In genomic region chr16:55151726-55152125, GRCm38 (mm10) we compare ENCODE assay signal across 9 mouse cellular contexts.
A peak's percentile ranks its signal among the peaks of the same experiment; 100 is the strongest.
DNase-seq lines count a peak whose midpoint lies in the region; ATAC-seq lines count a peak whose summit lies in the region.
"Had no signal": no experiment of that assay in that cellular context is flagged by ENCODE, and none has a peak within 500 bp of the region (broad histone marks: within the 10 kb centered on the region; RNA-seq: fewer than 3 reads in every experiment).

No protein-coding gene starts in this region.

- no peaks in the 10 kb centered on the region for H3K4me1 ChIP-seq in neural tube, embryonic 14.5 days (ENCODE audit: control insufficient read depth, insufficient read depth, low read length)
- H3K4me1 ChIP-seq: liver, embryonic 13.5 days had no signal

- no peaks in the 10 kb centered on the region for H3K36me3 ChIP-seq in neural tube, embryonic 14.5 days (ENCODE audit: control insufficient read depth, insufficient read depth, low read length)
- H3K36me3 ChIP-seq: liver, embryonic 13.5 days had no signal

- 62% methylated on average over 4 of the region's 4 CpGs for WGBS in neural tube, embryonic 14.5 days

- DNase-seq in neural tube, embryonic 10.5 days (ENCODE audit: extremely low spot score, low spot score), result no peak
- DNase-seq in fibroblast of lung, adult 2 months (ENCODE audit: low read depth), result peak; percentile 13
- DNase-seq in layer of hippocampus, adult 18-20 months (ENCODE audit: low spot score in 2 of 2), result peak; percentile 35 to 82
- DNase-seq in lung, postnatal 10 days, result peak; percentile 42
- DNase-seq in MN1 (ENCODE audit: low spot score), result no peak
- DNase-seq in adrenal gland, postnatal 25 days, result no peak
- DNase-seq in heart, postnatal 36 days, result no peak
- DNase-seq: liver, embryonic 13.5 days had no signal

- no peaks in the 10 kb centered on the region for H3K9me3 ChIP-seq in neural tube, embryonic 14.5 days (ENCODE audit: control insufficient read depth, low read length)
- H3K9me3 ChIP-seq: liver, embryonic 13.5 days had no signal

- no peak overlapping the region for H3K4me3 ChIP-seq in neural tube, embryonic 14.5 days (ENCODE audit: low read depth, low read length)
- H3K4me3 ChIP-seq: liver, embryonic 13.5 days had no signal

- no peaks in the 10 kb centered on the region for H3K27me3 ChIP-seq in neural tube, embryonic 14.5 days (ENCODE audit: control insufficient read depth, insufficient read depth, low read length)
- H3K27me3 ChIP-seq: liver, embryonic 13.5 days had no signal

- H3K27ac ChIP-seq in neural tube, embryonic 14.5 days (ENCODE audit: low read depth, low read length), result no peak overlapping the region
- H3K27ac ChIP-seq: liver, embryonic 13.5 days had no signal

- intact Hi-C loops in heart, postnatal 36 days (cut with DNase I), result loop anchor here (5.0 kb wide), 1 partner anchor 326 kb away; no protein-coding TSS in a partner anchor

- no peak overlapping the region for H3K9ac ChIP-seq in neural tube, embryonic 14.5 days (replicated peaks; ENCODE audit: low read depth, low read length)
- H3K9ac ChIP-seq: liver, embryonic 13.5 days had no signal

- H3K4me2 ChIP-seq in neural tube, embryonic 14.5 days (ENCODE audit: low read depth, low read length), result no peak overlapping the region
- H3K4me2 ChIP-seq: liver, embryonic 13.5 days had no signal

- ATAC-seq in neural tube, embryonic 14.5 days (ENCODE audit: low read depth), result peak; percentile 69; the same call in 1 of the 2 replicates

Comparison
In these comparisons a context has a peak if more than half of its experiments do, and no peak if none do; other contexts are left out.
1. DNase-seq: peak in fibroblast of lung, adult 2 months (single experiment), layer of hippocampus, adult 18-20 months (2 of 2) and lung, postnatal 10 days (single experiment); none in neural tube, embryonic 10.5 days (single experiment), MN1 (single experiment), adrenal gland, postnatal 25 days (single experiment) and heart, postnatal 36 days (0 of 2).